Mouse (Mus musculus) kidney, embryonic 14.5 days (tissue): Measurements from ENCODE around the gene Ankrd13b. TPM values are rescaled to one million over a fixed set of nuclear protein-coding genes. Genes with fewer than 3 reads are reported as not detected.
"Not testable (repeated sequence)": the region's sequence is repeated elsewhere in the genome, so short reads cannot be mapped to it uniquely, and the experiment has no call there.

Experiments
- ATAC-seq: fragments of 200-750 bp; cut with Nextera tagmentation; 2 replicates; pipeline ENCODE4 v1.8.0; 2017; ENCODE audit warnings: moderate number of reproducible peaks, mild to moderate bottlenecking, moderate TSS enrichment, moderate library complexity; ENCODE audit not compliant: low FRiP score, low TSS enrichment
- H3K27ac ChIP-seq: fragments of 300-500 bp; sonication (generic); 2 replicates; pipeline ENCODE4 v1.5.1; 2014; ENCODE audit warnings: low read depth, mild to moderate bottlenecking, low read length, moderate library complexity, mixed read lengths
- H3K27me3 ChIP-seq: fragments of 300-500 bp; sonication (generic); 2 replicates; pipeline ENCODE4 v1.6.1; 2014; ENCODE audit warnings: mild to moderate bottlenecking, low read length; ENCODE audit not compliant: control insufficient read depth, insufficient read depth
- H3K36me3 ChIP-seq: fragments of 300-500 bp; sonication (generic); 2 replicates; pipeline ENCODE4 v1.6.1; 2014; ENCODE audit warnings: low read length, mixed read lengths; ENCODE audit not compliant: control insufficient read depth, insufficient read depth
- H3K4me1 ChIP-seq: fragments of 300-500 bp; sonication (generic); 2 replicates; pipeline ENCODE4 v1.6.1; 2014; ENCODE audit warnings: low read length, mixed read lengths; ENCODE audit not compliant: control insufficient read depth, insufficient read depth
- H3K4me2 ChIP-seq: fragments of 300-500 bp; sonication (generic); replicated peaks from 2 replicates; pipeline ENCODE4 v1.6.1; 2014; ENCODE audit warnings: low read depth, mild to moderate bottlenecking, low read length
- H3K4me3 ChIP-seq: fragments of 300-500 bp; sonication (generic); 2 replicates; pipeline ENCODE4 v1.5.1; 2014; ENCODE audit warnings: mild to moderate bottlenecking, low read length
- H3K9ac ChIP-seq: fragments of 300-500 bp; sonication (generic); 2 replicates; pipeline ENCODE4 v1.6.1; 2014; ENCODE audit warnings: low read depth, mild to moderate bottlenecking, low read length, moderate library complexity
- H3K9me3 ChIP-seq: fragments of 300-500 bp; sonication (generic); 2 replicates; pipeline ENCODE4 v1.6.1; 2016; ENCODE audit warnings: low read length; ENCODE audit not compliant: control insufficient read depth
- WGBS: fragments of 180-500 bp; shearing (Covaris S2); extraction: QIAGEN DNeasy Blood & Tissue Kit; methylation state at CpG from one replicate; pipeline ENCODE4 v1.1.7; 2014; 5-methylcytosine and 5-hydroxymethylcytosine counted together
- polyA plus RNA-seq: library from polyadenylated mRNA; unstranded; fragments of >200 nt; fragmentation: Nextera tagmentation; extraction: Ambion mirVana; gene quantifications from 2 replicates; pipeline ENCODE4 v1.2.1, GENCODE M21; 2014

Gene Ankrd13b
- polyA plus RNA-seq: 6.8 and 8.6 TPM in 2 replicates

DNA sequence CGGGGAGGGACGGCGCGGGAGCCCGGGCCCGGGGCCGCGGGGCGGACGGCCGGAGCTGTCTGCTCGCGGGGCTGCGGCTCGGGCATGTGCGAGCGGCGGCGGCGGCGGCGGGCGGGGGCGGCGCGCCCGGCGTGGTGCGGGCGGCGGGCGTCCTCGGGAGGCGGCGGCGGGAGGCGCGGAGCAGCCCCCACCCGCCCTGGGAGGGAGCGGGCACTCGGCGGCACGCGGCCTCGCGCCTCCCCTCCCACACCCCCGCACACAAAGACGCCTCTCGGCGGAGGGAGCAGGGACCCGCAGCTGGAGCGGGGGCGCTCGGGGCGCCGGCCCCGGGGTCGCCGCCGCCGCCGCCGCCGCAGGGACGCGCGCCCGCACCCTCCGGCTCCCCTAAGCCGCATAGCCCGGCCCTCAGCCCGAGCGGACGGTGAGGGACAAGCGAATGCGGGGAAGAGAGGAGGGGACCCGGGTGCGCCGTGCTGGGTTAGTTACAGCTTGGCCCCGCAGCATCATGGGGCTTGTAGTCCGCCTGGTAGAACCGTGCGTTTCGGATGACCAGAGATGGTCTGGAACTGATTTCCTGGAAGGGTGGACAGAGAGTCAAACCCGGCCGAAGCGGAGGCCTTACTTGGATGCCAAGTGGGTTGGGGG lies at the start of gene Ankrd13b:
Gene Ankrd13b (minus strand): TSS at position 88 of the 645 bp plus-strand sequence.
- Histone ChIP-seq H3K9me3 (no peaks in the 10 kb centered on the region), H3K4me1 (peaks cover 41% of the 10 kb centered on the region), H3K9ac (peak within 1 kb of the TSS; percentile 87), H3K36me3 (no peaks in the 10 kb centered on the region), H3K27ac (no peak within 1 kb of the TSS), H3K4me2 (peak within 1 kb of the TSS; percentile 96), H3K27me3 (no peaks in the 10 kb centered on the region), H3K4me3 (peak within 1 kb of the TSS; percentile 84)
- peak; percentile 46 for ATAC-seq
- 0% methylated on average over 50 of the region's 87 CpGs for WGBS

DNA sequence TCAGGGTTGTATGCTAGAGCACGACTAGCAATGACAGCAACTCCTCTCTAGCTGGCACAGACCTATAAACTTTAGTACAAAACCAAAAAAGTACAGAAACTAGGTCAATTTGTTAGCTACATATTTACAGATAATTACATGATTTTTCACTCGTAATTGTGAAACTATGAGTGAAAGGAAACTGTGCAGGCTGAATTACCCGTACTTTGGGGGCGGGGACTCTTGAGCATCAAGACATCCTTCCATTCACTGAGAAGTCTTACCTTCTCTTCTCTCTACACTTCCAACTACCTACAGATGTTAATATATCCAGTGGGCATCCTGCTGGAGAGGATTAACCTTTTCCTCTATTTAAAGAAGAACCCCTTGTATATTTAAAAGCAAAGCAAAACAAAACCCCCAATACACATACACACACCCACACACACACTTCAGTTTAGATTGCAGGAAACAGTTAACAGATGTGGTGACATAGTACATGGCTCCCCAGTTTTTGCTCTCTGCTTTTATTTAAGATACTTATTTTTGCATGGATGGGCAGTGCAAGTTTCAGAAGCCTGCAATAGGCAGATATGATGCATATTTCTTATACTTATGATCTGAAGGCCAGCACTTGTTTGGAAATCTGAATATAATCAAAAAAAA lies 42.8 kb upstream of the Ankrd13b start:
- Histone ChIP-seq H3K4me1 (no peaks in the 10 kb centered on the region), H3K27ac (no peak overlapping the region), H3K4me3 (no peak overlapping the region), H3K36me3 (peaks cover 26% of the 10 kb centered on the region), H3K9me3 (no peaks in the 10 kb centered on the region), H3K4me2 (no peak overlapping the region), H3K27me3 (no peaks in the 10 kb centered on the region), H3K9ac (no peak overlapping the region)
- 85% methylated on average over 4 of the region's 4 CpGs for WGBS
- ATAC-seq: no peak

DNA sequence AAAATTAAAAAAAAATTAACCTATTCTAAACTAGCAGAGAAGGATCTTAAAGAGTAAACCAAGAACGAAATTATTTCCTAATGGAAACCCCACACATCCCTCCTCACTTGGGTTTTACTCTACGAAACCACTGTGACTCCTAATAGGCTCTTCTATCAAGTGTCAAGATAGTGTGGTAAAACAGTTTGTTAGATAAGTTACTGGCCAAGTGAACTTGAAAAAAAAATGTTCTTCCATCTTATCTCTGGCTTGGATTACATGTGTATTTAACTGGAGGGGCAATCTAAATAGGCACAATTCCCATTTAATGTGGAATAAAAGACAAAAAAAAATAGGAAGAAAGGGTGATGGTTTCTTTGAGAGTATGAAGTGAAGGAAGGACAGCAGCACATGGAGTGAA lies 41.4 kb upstream of the Ankrd13b start:
- ATAC-seq: no peak
- Histone ChIP-seq H3K4me1 (no peaks in the 10 kb centered on the region), H3K4me3 (no peak overlapping the region), H3K9ac (no peak overlapping the region), H3K36me3 (peaks cover 11% of the 10 kb centered on the region; the same call in 1 of the 2 replicates), H3K27me3 (no peaks in the 10 kb centered on the region), H3K9me3 (no peaks in the 10 kb centered on the region), H3K27ac (no peak overlapping the region), H3K4me2 (no peak overlapping the region)
- 92% methylated on average over 2 of the region's 2 CpGs for WGBS

DNA sequence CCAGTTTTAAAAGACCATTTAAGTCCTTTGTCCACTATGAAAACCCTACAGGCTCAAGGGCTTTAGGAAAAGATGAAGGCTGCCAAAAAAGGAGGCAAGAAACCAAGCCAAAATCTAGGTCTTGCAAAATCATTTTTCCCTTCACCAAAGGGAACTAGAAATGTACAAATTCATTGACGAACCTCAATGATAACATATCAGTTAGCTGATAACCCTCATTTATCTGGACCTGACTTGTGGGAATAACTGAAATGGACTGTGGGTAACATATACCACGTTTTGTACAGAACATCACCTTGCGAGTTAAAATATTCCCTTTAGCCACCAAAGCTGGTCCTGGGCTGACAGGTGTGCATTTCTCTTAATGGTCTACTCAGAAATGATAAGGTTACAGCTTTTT lies 40.2 kb upstream of the Ankrd13b start:
- H3K4me3 ChIP-seq: no peak overlapping the region
- no peaks in the 10 kb centered on the region for H3K4me1 ChIP-seq
- H3K9me3 ChIP-seq: no peaks in the 10 kb centered on the region
- WGBS: 88% methylated on average over 3 of the region's 3 CpGs
- H3K9ac ChIP-seq: no peak overlapping the region
- H3K4me2 ChIP-seq: no peak overlapping the region
- H3K36me3 ChIP-seq: peaks cover 3% of the 10 kb centered on the region; the same call in 1 of the 2 replicates
- ATAC-seq: no peak
- no peak overlapping the region for H3K27ac ChIP-seq
- H3K27me3 ChIP-seq: no peaks in the 10 kb centered on the region

DNA sequence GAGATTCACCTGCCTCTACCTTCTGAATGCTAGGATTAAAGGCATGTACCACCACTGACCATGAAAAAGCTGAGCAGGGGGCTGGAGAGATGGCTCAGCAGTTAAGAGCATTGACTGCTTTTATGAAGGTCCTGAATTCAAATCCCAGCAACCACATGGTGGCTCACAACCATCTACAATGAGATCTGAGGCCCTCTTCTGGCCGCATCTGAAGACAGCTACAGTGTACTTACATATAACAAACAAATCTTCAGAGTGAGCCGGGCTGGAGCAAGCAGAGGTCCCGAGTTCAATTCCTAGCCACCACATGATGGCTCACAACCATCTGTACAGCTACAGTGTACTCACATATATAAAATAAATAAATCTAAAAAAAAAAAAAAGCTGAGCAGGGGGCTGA lies 38.9 kb upstream of the Ankrd13b start:
- not testable (repeated sequence) for H3K4me1 ChIP-seq, H3K4me3 ChIP-seq, ATAC-seq, H3K9ac ChIP-seq, H3K9me3 ChIP-seq, H3K4me2 ChIP-seq, H3K27me3 ChIP-seq, H3K36me3 ChIP-seq, H3K27ac ChIP-seq
- 87% methylated on average over 3 of the region's 3 CpGs for WGBS

DNA sequence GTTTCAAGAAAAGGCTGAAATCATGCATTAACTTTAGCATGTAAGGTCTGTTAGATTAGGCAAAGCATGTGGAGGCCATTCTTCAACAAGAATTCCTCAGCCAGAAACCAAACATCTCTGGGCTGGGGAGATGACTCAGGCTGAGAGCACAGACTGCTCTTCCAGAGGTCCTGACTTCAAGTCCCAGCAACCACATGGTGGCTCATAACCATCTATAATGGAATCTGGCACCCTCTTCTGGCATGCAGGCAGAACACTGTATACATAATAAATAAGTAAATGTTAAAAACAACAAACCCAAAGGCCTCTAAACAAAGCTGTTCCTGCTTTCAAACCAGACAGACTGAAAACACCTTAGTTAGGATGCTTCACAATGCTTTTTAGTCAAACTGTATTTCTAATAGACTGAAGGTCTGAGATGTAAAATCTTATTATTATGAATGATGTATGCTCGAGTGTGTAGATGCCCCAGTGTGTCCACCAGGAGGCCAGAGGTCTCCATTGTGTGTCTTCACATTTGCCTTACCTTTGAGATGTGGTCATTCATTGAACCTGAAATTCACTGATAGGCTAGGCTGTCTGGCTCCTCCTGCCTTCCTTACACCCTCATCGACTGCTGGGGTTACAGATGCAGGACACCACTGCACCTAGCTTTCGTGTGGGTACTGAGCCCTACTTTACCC lies 36.5 kb upstream of the Ankrd13b start:
- Histone ChIP-seq H3K4me1 (no peaks in the 10 kb centered on the region), H3K9me3 (no peaks in the 10 kb centered on the region), H3K27me3 (no peaks in the 10 kb centered on the region), H3K27ac (no peak overlapping the region), H3K9ac (no peak overlapping the region), H3K4me2 (no peak overlapping the region), H3K4me3 (no peak overlapping the region), H3K36me3 (no peaks in the 10 kb centered on the region)
- no peak for ATAC-seq
- WGBS: 75% methylated on average over 3 of the region's 3 CpGs

DNA sequence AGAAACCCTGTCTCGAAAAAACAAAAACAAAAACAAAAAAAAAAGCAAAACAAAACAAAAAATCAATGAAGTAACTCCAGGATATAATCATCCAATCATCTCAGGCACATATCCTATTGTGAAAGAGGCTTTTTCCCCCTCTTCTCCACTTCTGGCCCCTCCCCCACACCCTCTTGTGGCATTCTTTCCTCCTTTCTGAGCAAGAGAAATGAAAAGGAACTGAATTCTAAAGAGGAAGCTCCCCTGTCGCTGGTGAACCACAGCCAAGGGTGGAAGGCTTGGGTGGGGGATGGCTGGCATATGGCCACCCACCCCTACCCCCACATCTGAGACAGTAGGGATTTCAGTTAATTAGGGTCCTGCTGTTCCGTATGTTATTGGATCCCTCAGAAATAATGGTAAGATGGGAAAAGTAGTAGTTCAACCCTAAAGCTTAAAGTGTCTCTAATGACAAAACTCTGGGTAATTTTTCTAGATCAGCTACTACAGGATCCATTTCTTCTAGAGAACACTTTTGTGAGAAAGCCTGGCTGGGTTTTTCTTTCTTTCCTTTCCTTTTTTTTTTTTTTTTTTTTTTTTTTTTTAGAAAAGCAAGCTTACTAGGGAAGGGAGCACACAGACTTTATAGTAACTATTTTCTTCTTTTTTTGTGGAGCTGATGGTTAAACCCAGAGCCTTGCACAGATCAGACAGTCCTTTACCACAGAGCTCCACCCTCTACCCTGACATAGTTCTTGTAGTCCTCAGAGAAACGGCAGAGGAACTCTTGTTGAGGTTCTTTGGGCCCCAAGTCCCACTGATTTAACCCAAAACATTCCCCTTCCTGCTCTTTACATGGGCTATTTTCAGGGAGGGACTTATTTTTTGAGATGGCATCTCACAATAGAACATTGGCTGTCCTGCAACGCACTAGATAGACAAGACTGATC lies 31.4 kb upstream of the Ankrd13b start:
- 56% methylated on average over 5 of the region's 5 CpGs for WGBS
- H3K4me2 ChIP-seq: no peak overlapping the region
- no peaks in the 10 kb centered on the region for H3K36me3 ChIP-seq
- ATAC-seq: no peak
- H3K4me1 ChIP-seq: peaks cover 4% of the 10 kb centered on the region; the same call in 1 of the 2 replicates
- no peak overlapping the region for H3K9ac ChIP-seq
- H3K27ac ChIP-seq: no peak overlapping the region
- no peaks in the 10 kb centered on the region for H3K9me3 ChIP-seq
- no peak overlapping the region for H3K4me3 ChIP-seq
- peaks cover 13% of the 10 kb centered on the region for H3K27me3 ChIP-seq

DNA sequence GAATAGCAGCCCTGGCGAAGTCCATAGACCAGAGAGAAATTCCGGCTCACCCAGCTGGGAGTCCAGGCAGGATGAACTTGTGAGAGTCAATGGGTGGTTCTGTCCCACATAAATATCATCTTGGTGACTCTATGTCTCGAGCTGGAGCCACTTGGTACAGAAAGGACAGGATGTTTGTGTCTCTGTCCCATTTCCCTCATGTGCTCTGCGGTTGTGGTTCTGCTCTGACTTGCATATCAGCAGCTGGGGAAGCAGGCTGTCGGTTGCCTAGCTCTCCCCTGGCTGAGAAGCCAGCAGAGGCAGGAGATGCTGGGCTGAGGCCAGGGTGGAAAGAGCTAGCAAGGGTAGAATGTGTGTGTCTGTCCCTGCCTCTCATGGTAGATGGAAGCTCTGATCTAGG lies 29.6 kb upstream of the Ankrd13b start, which contains the start of gene Gm10392:
Gene Gm10392 (minus strand): TSS at position 156 of the 400 bp plus-strand sequence.
- ATAC-seq: no peak
- no peak within 1 kb of the TSS for H3K4me3 ChIP-seq
- no peaks in the 10 kb centered on the region for H3K36me3 ChIP-seq
- H3K27me3 ChIP-seq: peaks cover 27% of the 10 kb centered on the region
- H3K9ac ChIP-seq: no peak within 1 kb of the TSS
- no peak within 1 kb of the TSS for H3K27ac ChIP-seq
- WGBS: 71% methylated on average over 5 of the region's 5 CpGs
- H3K9me3 ChIP-seq: no peaks in the 10 kb centered on the region
- no peak within 1 kb of the TSS for H3K4me2 ChIP-seq
- H3K4me1 ChIP-seq: peaks cover 19% of the 10 kb centered on the region; the same call in 1 of the 2 replicates
